Mouse (Mus musculus): ENCODE data around the gene Ugt1a6b. TPM values are rescaled to one million over a fixed set of nuclear protein-coding genes. Genes with fewer than 3 reads are reported as not detected.

The Ugt1a6b gene
- total RNA-seq, 1 experiment = 0.13 TPM

DNA sequence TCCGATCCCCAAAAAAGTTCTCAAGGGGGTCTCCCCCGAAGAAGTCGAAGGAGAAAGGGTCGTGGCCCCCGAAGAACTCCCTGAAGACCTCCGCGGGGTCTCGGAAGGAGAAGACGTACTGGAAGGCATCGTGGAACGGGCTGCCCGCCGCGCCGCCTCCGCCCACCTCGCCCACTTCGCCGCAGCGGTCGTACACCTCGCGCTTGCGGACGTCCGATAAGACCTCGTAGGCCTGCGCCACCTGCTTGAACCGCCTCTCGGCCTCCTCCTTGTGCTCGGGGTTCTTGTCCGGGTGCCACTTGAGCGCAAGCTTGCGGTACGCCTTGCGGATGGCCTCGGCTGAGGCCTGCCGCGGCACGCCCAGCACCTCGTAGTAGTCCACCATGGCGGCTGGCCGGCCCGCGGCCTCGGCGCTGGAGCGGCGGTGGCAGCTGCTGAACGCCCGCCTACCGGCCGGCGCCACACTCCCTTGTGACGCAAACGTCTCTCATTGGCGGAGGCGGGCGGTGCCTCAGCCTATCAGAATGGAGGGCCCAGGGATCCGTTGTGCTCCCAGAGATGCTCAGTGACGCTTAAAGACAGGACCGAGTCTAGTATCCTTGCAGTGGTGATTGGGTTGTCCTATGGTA lies 102.4 kb downstream of the Ugt1a6b start, which contains the start of gene Dnajb3:
Gene Dnajb3, minus strand, starts transcription at position 489 of the 629 bp plus-strand sequence.
- Histone ChIP-seq H3K9me3 (ENCODE audit: control insufficient read depth, insufficient read depth, low read depth, low read length) (no peaks in the 10 kb centered on the region), H3K4me1 (ENCODE audit: control insufficient read depth in 2 of 2, insufficient read depth in 2 of 2, low read length in 2 of 2, poor library complexity in 1 of 2) (no peaks in the 10 kb centered on the region), H3K27ac (ENCODE audit: insufficient read depth, low read depth, low read length, poor library complexity, severe bottlenecking) (no peak within 1 kb of the TSS), H3K36me3 (ENCODE audit: control insufficient read depth, insufficient read depth, low read length, poor library complexity, severe bottlenecking) (no peaks in the 10 kb centered on the region), H3K4me3 (ENCODE audit: insufficient read depth in 1 of 2, low read depth in 1 of 2, low read length in 2 of 2, poor library complexity in 1 of 2, severe bottlenecking in 1 of 2) (peak within 1 kb of the TSS; percentile 61 to 67), H3K9ac (ENCODE audit: insufficient read depth, low read depth, low read length, poor library complexity, severe bottlenecking) (peak within 1 kb of the TSS; percentile 72)
- DNase-seq (ENCODE audit: low read depth, low spot score) = peak; percentile 68
- TF ChIP-seq MAFK (IDR thresholded peaks at IDR 0.05; ENCODE audit: insufficient read depth, low read depth, low read length) (no peak), ZC3H11A (IDR thresholded peaks at IDR 0.05; ENCODE audit: borderline replicate concordance, low read depth, low read length) (no peak), CHD2 (IDR thresholded peaks at IDR 0.05; ENCODE audit: low read depth, low read length) (peak; percentile 79), HCFC1 (IDR thresholded peaks at IDR 0.05; ENCODE audit: borderline replicate concordance, insufficient read depth, low read length) (no peak), ZNF384 (IDR thresholded peaks at IDR 0.05; ENCODE audit: low read depth, low read length) (no peak)
- in situ Hi-C loops (cut with MboI; ENCODE audit: low sequenced_read_pairs in 2 of 2, unreplicated experiment in 2 of 2) = no loop called here

DNA sequence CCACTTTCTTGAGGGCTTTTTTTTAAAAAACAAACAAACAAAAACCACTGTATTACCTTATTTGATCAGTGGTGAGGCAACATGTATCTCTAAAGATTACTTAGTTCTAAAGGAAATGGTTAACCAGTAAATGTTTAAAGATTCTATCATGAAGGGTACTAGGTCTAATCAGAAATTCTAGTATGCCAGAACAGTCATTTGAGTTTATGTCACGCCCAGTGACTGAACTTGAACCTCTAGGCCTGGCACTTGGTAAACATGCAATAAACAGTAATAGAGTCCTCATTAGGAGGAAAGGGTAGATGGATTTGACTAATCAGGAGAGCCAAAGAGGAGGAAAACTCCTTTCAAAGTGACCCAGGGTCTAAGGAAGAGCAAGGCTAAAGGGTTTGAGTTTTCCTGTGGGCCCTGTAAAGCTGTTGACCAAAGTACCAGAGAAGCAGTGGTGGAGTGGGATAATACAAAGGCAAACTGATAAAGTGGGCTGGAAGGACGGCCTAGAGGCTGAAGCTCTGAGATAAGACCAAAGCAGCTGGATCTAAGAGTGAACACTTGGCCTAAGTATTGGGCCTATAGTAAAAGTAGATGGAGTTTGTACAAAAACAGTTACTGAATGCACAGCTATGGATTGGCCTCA lies 103.9 kb downstream of the Ugt1a6b start:
- H3K9ac ChIP-seq (ENCODE audit: insufficient read depth, low read depth, low read length, poor library complexity, severe bottlenecking) = no peak overlapping the region
- in situ Hi-C loops (cut with MboI; ENCODE audit: low sequenced_read_pairs in 2 of 2, unreplicated experiment in 2 of 2) = no loop called here
- no peaks in the 10 kb centered on the region for H3K36me3 ChIP-seq (ENCODE audit: control insufficient read depth, insufficient read depth, low read length, poor library complexity, severe bottlenecking)
- no peak for DNase-seq (ENCODE audit: low read depth, low spot score)
- H3K9me3 ChIP-seq (ENCODE audit: control insufficient read depth, insufficient read depth, low read depth, low read length) = no peaks in the 10 kb centered on the region
- H3K4me3 ChIP-seq (ENCODE audit: insufficient read depth in 1 of 2, low read depth in 1 of 2, low read length in 2 of 2, poor library complexity in 1 of 2, severe bottlenecking in 1 of 2) = no peak overlapping the region
- no peaks in the 10 kb centered on the region for H3K4me1 ChIP-seq (ENCODE audit: control insufficient read depth in 2 of 2, insufficient read depth in 2 of 2, low read length in 2 of 2, poor library complexity in 1 of 2)
- H3K27ac ChIP-seq (ENCODE audit: insufficient read depth, low read depth, low read length, poor library complexity, severe bottlenecking) = no peak overlapping the region
- no peak for TF ChIP-seq MAFK (IDR thresholded peaks at IDR 0.05; ENCODE audit: insufficient read depth, low read depth, low read length)
- TF ChIP-seq ZNF384 (IDR thresholded peaks at IDR 0.05; ENCODE audit: low read depth, low read length) = no peak
- TF ChIP-seq HCFC1 (IDR thresholded peaks at IDR 0.05; ENCODE audit: borderline replicate concordance, insufficient read depth, low read length) = no peak
- no peak for TF ChIP-seq ZC3H11A (IDR thresholded peaks at IDR 0.05; ENCODE audit: borderline replicate concordance, low read depth, low read length)
- TF ChIP-seq CHD2 (IDR thresholded peaks at IDR 0.05; ENCODE audit: low read depth, low read length) = no peak

DNA sequence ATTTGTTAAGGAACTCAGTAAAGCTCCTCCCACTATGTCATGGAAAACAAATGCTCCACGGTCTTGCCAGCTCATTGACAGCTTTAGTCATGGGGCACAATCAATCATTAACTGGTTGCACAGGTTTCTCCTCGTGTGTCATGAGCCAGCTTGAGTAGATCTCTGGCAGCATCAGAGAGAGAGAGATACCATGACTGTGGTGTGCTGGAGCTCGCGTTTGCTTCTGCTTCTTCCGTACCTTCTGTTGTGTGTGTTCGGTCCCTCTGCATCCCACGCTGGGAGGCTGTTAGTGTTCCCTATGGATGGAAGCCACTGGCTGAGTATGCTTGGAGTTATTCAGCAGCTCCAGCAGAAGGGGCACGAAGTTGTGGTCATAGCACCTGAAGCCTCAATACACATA lies 108.8 kb downstream of the Ugt1a6b start, which contains the start of gene Ugt1a1:
Gene Ugt1a1, plus strand, starts transcription at position 148 of the 400 bp plus-strand sequence.
- TF ChIP-seq ZC3H11A (IDR thresholded peaks at IDR 0.05; ENCODE audit: borderline replicate concordance, low read depth, low read length) (no peak), MAFK (IDR thresholded peaks at IDR 0.05; ENCODE audit: insufficient read depth, low read depth, low read length) (no peak), CHD2 (IDR thresholded peaks at IDR 0.05; ENCODE audit: low read depth, low read length) (no peak), HCFC1 (IDR thresholded peaks at IDR 0.05; ENCODE audit: borderline replicate concordance, insufficient read depth, low read length) (no peak), ZNF384 (IDR thresholded peaks at IDR 0.05; ENCODE audit: low read depth, low read length) (no peak)
- Histone ChIP-seq H3K9me3 (ENCODE audit: control insufficient read depth, insufficient read depth, low read depth, low read length) (no peaks in the 10 kb centered on the region), H3K36me3 (ENCODE audit: control insufficient read depth, insufficient read depth, low read length, poor library complexity, severe bottlenecking) (no peaks in the 10 kb centered on the region), H3K9ac (ENCODE audit: insufficient read depth, low read depth, low read length, poor library complexity, severe bottlenecking) (no peak within 1 kb of the TSS), H3K4me1 (ENCODE audit: control insufficient read depth in 2 of 2, insufficient read depth in 2 of 2, low read length in 2 of 2, poor library complexity in 1 of 2) (no peaks in the 10 kb centered on the region), H3K4me3 (ENCODE audit: insufficient read depth in 1 of 2, low read depth in 1 of 2, low read length in 2 of 2, poor library complexity in 1 of 2, severe bottlenecking in 1 of 2) (no peak within 1 kb of the TSS), H3K27ac (ENCODE audit: insufficient read depth, low read depth, low read length, poor library complexity, severe bottlenecking) (no peak within 1 kb of the TSS)
- in situ Hi-C loops (cut with MboI; ENCODE audit: low sequenced_read_pairs in 2 of 2, unreplicated experiment in 2 of 2) = no loop called here
- no peak for DNase-seq (ENCODE audit: low read depth, low spot score)

DNA sequence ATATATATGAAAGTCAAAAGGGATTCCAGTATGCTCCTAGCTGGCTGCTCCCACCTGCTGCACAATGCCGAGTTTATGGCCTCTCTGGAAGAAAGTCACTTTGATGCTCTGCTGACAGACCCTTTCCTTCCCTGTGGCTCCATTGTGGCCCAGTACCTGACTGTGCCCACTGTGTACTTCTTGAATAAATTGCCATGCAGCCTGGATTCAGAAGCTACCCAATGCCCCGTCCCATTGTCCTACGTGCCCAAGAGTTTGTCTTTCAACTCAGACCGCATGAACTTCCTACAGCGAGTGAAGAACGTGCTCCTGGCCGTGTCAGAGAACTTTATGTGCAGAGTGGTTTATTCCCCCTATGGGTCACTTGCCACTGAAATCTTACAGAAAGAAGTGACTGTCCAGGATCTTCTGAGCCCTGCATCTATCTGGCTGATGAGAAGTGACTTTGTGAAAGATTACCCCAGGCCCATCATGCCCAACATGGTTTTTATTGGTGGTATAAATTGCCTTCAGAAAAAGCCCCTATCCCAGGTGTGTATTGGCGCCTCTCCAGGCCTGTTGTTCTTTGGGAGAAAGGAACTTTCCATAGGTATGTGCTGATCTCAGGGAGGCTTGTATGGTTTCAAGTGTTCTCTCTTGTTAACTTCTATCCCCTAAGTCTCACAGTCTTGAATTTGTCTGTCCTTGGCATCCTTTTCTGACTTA lies 109.4 kb downstream of the Ugt1a6b start:
- H3K9ac ChIP-seq (ENCODE audit: insufficient read depth, low read depth, low read length, poor library complexity, severe bottlenecking) = no peak overlapping the region
- H3K4me1 ChIP-seq (ENCODE audit: control insufficient read depth in 2 of 2, insufficient read depth in 2 of 2, low read length in 2 of 2, poor library complexity in 1 of 2) = no peaks in the 10 kb centered on the region
- no peaks in the 10 kb centered on the region for H3K36me3 ChIP-seq (ENCODE audit: control insufficient read depth, insufficient read depth, low read length, poor library complexity, severe bottlenecking)
- no peaks in the 10 kb centered on the region for H3K9me3 ChIP-seq (ENCODE audit: control insufficient read depth, insufficient read depth, low read depth, low read length)
- in situ Hi-C loops (cut with MboI; ENCODE audit: low sequenced_read_pairs in 2 of 2, unreplicated experiment in 2 of 2) = no loop called here
- H3K27ac ChIP-seq (ENCODE audit: insufficient read depth, low read depth, low read length, poor library complexity, severe bottlenecking) = no peak overlapping the region
- H3K4me3 ChIP-seq (ENCODE audit: insufficient read depth in 1 of 2, low read depth in 1 of 2, low read length in 2 of 2, poor library complexity in 1 of 2, severe bottlenecking in 1 of 2) = no peak overlapping the region
- no peak for DNase-seq (ENCODE audit: low read depth, low spot score)
- no peak for TF ChIP-seq HCFC1 (IDR thresholded peaks at IDR 0.05; ENCODE audit: borderline replicate concordance, insufficient read depth, low read length)
- TF ChIP-seq CHD2 (IDR thresholded peaks at IDR 0.05; ENCODE audit: low read depth, low read length) = no peak
- TF ChIP-seq ZNF384 (IDR thresholded peaks at IDR 0.05; ENCODE audit: low read depth, low read length) = no peak
- TF ChIP-seq ZC3H11A (IDR thresholded peaks at IDR 0.05; ENCODE audit: borderline replicate concordance, low read depth, low read length) = no peak
- TF ChIP-seq MAFK (IDR thresholded peaks at IDR 0.05; ENCODE audit: insufficient read depth, low read depth, low read length) = no peak
